Mouse (Mus musculus): ENCODE results near the gene Cfap74.

Cfap74 gene

DNA sequence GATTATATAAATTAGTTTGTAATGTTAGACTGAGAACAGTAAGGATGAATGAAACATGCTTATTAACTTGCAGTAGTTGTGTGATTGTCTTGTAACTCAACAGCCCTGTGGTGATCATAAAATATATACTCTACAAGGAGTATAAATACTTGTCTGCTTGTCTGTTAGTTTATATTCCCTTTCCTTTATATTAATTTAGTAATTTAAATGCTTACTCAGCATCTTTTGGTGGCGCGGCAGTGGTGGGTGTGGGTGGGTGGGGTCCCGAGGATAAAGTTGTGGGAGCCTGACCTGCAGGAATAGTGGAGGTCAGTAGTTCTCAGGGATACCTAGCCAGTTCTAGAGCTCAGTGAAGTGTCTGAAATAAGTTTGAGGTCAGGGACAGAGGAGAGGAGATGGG is 89.0 kb downstream of the Cfap74 start:
- DNase-seq (ENCODE audit: low spot score in 2 of 2): no peak

DNA sequence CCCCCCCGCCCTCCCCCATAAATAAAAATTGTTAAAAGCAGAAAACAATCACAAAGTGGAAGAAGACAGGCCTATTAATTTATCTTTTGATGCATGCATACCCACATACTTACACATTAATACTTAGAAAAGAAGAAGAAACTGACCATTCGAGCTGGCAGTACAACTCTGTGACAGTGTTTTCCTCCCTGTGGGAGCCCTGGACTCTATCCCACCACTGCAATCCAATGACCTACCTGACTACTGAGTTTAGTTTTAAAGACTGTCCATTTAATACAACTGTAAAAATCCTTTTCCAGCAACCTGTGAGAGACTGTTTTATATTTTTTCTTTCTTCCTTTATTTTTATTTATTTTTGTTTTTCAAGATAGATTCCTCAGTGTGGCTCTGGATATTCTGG is 92.1 kb downstream of the Cfap74 start:
- DNase-seq (ENCODE audit: low spot score in 2 of 2): no peak

DNA sequence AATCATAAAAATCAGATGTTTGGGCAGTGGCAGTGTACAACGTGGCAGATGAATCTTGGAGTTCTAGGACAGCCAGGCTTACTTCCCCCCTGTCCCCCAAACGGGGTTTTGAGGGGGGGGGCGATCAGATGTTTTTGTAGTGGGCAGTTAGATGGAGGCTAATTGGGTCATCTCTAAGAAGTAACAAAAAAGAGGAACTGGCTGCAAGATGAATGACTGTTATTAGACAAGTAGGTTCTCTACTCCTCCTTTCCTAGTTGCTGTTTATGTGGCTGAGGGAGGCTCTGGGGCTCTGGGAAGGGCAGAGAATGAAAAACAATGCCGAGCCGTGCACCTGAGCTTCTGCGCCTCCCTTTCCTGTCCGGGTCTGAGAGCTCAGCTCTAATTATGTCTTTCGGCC is 96.1 kb downstream of the Cfap74 start:
- no peak for DNase-seq (ENCODE audit: low spot score in 2 of 2)

DNA sequence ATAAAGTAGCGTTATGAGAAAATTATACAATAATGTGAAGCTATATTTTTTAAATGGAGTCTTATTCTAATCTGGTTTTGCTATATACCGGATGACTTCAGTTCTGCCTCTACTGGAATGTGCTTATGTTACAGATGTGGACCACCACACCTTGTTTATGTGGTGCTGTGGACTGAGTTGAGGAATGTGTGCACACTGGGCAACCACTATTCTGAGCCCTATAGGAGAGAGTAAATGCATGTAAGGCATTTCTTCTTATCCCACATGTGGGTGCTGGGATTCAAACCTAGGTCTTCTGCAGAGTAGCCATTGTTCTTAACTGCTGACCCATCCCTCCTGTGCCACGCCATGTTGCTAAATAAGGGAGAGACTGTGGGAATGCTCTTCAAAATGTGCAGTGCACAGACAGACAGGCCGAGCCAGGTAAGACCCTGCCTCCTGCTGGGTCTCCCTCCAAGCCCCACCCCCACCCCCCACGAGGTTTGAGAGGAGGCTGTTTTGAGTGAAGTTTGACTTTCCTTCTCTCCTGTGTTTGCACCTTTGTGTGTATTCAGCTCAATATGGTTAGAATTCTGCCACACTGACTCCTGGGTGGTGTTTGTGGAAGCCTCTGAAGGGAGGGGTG is 96.8 kb downstream of the Cfap74 start:
- no peak for DNase-seq (ENCODE audit: low spot score in 2 of 2)

DNA sequence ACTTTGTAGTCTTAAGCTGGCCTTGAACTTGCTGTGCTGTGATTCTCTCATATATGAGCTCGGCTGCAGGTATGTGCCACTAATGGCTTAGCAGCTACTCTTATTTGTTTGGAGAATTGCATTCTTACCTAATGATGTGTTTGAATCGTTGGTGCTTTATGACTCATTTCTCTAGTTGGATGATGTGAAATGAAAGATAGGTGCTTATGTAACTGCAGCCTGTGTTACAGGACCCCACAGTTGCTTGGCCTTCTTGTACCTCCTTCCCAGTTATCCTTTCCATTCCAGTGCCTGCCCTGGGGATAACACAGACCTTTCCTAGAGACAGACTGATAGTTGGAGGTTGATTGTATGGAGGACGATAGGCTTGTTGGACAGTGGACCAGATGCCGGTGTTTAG is 99.6 kb downstream of the Cfap74 start:
- no peak for DNase-seq (ENCODE audit: low spot score in 2 of 2)

DNA sequence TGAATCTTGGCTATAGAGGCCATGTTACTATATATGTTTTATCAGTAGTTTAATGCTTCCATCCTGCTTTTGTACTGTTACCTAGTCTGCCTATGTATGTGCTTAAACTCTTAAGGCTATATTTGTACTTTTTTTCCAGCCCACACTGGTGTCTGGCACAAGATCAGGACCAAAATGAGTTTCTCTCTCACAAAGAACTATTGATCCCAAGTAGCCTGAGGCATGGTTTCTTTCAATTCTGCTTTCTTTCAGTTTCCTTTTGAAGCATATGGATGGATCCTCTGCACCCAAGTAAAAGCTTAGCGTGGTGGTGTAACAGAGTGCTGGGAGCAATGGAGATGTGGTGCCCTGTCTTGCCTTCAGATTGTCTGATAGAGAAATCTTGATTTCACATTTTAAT is 102.0 kb downstream of the Cfap74 start:
- no peak for DNase-seq (ENCODE audit: low spot score in 2 of 2)

DNA sequence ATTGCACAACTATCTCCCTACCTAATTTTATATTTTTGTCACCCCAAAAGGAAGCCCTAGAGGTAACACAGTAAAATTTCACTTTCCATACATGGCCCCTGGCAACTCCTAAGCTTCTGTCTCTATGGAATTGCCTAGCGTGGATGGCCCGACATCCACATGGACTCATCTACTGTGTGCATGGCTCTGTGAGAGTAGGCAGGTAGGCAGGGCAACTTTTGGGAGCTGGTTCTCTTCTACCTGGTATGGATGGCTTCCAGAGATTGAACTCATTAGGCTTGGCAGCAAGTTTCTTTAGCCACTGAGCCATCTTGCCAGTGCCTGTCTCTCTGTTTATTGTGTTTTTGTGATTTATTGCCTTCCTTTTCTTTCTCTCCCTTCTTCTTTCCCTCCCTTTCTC is 105.8 kb downstream of the Cfap74 start:
- no peak for DNase-seq (ENCODE audit: low spot score in 2 of 2)
